Mouse (Mus musculus) erythroid progenitor cell, adult 5-6 weeks (primary cell): ENCODE measurements around the gene Supt5. TPM values are rescaled to one million over a fixed set of nuclear protein-coding genes. Genes with fewer than 3 reads are reported as not detected.

Source experiments
- ATAC-seq: replicated peaks from 2 replicates; pipeline ENCODE4 v1.8.0; 2016; ENCODE audit warnings: moderate number of reproducible peaks, mild to moderate bottlenecking, moderate TSS enrichment, inconsistent platforms; ENCODE audit not compliant: poor library complexity, low FRiP score, severe bottlenecking
- total RNA-seq, 2 experiments: library from RNA; stranded (forward) in 1 of 2; stranded (reverse) in 1 of 2; fragments of 150-400 nt in 1 of 2; fragments of 186-747, 209-891 nt in 1 of 2; gene quantifications; 2 replicates each; pipeline versions ENCODE4 v1.2.3 to v1.2.4; 2015 to 2017; ENCODE audit warnings: low replicate concordance in 2 of 2

Gene Supt5
- total RNA-seq, 2 experiments from 2014 or later: 33.5 to 34.3 TPM

GRCm38 (mm10) chr7:28311151-28311925 is 27.2 kb downstream of the Supt5 start:
- no peak for ATAC-seq

- no peak for ATAC-seq
Observed at GRCm38 (mm10) chr7:28309737-28310136, 28.8 kb downstream of the Supt5 start.

GRCm38 (mm10) chr7:28306216-28306615 is 32.3 kb downstream of the Supt5 start:
- no peak for ATAC-seq

- no peak for ATAC-seq
Observed at GRCm38 (mm10) chr7:28305641-28306040, 32.9 kb downstream of the Supt5 start.

- ATAC-seq: no peak
Observed at GRCm38 (mm10) chr7:28301616-28302433, 36.7 kb downstream of the Supt5 start, which contains the start of gene Dll3. TSS of gene Dll3 (minus strand) at chr7:28302238.

GRCm38 (mm10) chr7:28298837-28299625 is 39.5 kb downstream of the Supt5 start:
- ATAC-seq: no peak

GRCm38 (mm10) chr7:28294481-28294880 is 44.1 kb downstream of the Supt5 start:
- ATAC-seq: no peak

GRCm38 (mm10) chr7:28290638-28291590 is 47.6 kb downstream of the Supt5 start, which contains the start of gene Selenov:
TSS of gene Selenov (minus strand) at chr7:28291186.
- ATAC-seq: no peak

- no peak for ATAC-seq
Observed at GRCm38 (mm10) chr7:28290165-28290564, 48.4 kb downstream of the Supt5 start.

- no peak for ATAC-seq
Observed at GRCm38 (mm10) chr7:28280630-28281029, 57.9 kb downstream of the Supt5 start.

- no peak for ATAC-seq
Observed at GRCm38 (mm10) chr7:28278279-28278652, 60.3 kb downstream of the Supt5 start.

GRCm38 (mm10) chr7:28277615-28278278 is 60.8 kb downstream of the Supt5 start, which contains the start of gene Eid2b:
TSS of gene Eid2b (plus strand) at chr7:28277739.
- peak; percentile 94 for ATAC-seq

- ATAC-seq: no peak
Observed at GRCm38 (mm10) chr7:28277237-28277614, 61.3 kb downstream of the Supt5 start.

- ATAC-seq: no peak
Observed at GRCm38 (mm10) chr7:28271761-28272160, 66.8 kb downstream of the Supt5 start.

- no peak for ATAC-seq
Observed at GRCm38 (mm10) chr7:28269355-28269754, 69.2 kb downstream of the Supt5 start.

- ATAC-seq: no peak
Observed at GRCm38 (mm10) chr7:28268576-28268975, 70.0 kb downstream of the Supt5 start.

- ATAC-seq: no peak
Observed at GRCm38 (mm10) chr7:28268042-28268531, 70.5 kb downstream of the Supt5 start.
